Mouse (Mus musculus) liver, postnatal 0 days (tissue): Measurements from ENCODE around the gene Spsb1. TPM values are rescaled to one million over a fixed set of nuclear protein-coding genes. Genes with fewer than 3 reads are reported as not detected.
A peak's percentile ranks its signal among the peaks of the same experiment; 100 is the strongest.

ENCODE experiments used
- ATAC-seq: fragments of 200-750 bp; cut with Nextera tagmentation; 2 replicates; pipeline ENCODE4 v1.8.0; 2017; ENCODE audit warnings: mild to moderate bottlenecking, moderate library complexity
- DNase-seq: peaks from one replicate; pipeline ENCODE4 v3.0.0-alpha.2; 2016
- H3K27ac ChIP-seq: fragments of 300-500 bp; sonication (generic); 2 replicates; pipeline ENCODE4 v1.5.1; 2014; ENCODE audit warnings: antibody characterized with exemption, moderate library complexity, mild to moderate bottlenecking, low read depth
- H3K27me3 ChIP-seq: fragments of 300-500 bp; sonication (generic); 2 replicates; pipeline ENCODE4 v1.6.1; 2014; ENCODE audit warnings: low read length, control low read depth, mixed read lengths; ENCODE audit not compliant: insufficient read depth
- H3K36me3 ChIP-seq: fragments of 300-500 bp; sonication (generic); replicated peaks from 2 replicates; pipeline ENCODE4 v1.6.1; 2014; ENCODE audit warnings: mild to moderate bottlenecking, control low read depth, low read length, moderate library complexity, mixed read lengths; ENCODE audit not compliant: insufficient read depth
- H3K4me1 ChIP-seq: fragments of 300-500 bp; sonication (generic); 2 replicates; pipeline ENCODE4 v1.6.1; 2014; ENCODE audit warnings: antibody characterized with exemption, mild to moderate bottlenecking, control low read depth; ENCODE audit not compliant: insufficient read depth
- H3K4me2 ChIP-seq: fragments of 300-500 bp; sonication (generic); 2 replicates; pipeline ENCODE4 v1.6.1; 2014; ENCODE audit warnings: low read depth, mild to moderate bottlenecking, low read length, moderate library complexity, mixed read lengths
- H3K4me3 ChIP-seq: fragments of 300-500 bp; sonication (generic); 2 replicates; pipeline ENCODE4 v1.5.1; 2014; ENCODE audit warnings: low read depth, low read length
- H3K9ac ChIP-seq: fragments of 300-500 bp; sonication (generic); replicated peaks from 2 replicates; pipeline ENCODE4 v1.6.1; 2014; ENCODE audit warnings: mild to moderate bottlenecking, moderate library complexity
- H3K9me3 ChIP-seq: fragments of 300-500 bp; sonication (generic); 2 replicates; pipeline ENCODE4 v1.6.1; 2016; ENCODE audit warnings: mild to moderate bottlenecking, control low read depth, low read length, mixed read lengths
- CTCF ChIP-seq: sonication (generic); IDR thresholded peaks from 2 replicates; pipeline ENCODE4 v1.5.1; 2016; ENCODE audit warnings: antibody characterized with exemption, low read depth
- EP300 ChIP-seq: IDR thresholded peaks from 2 replicates; pipeline ENCODE4 v1.6.1; 2016; ENCODE audit warnings: antibody characterized with exemption, low read depth, mild to moderate bottlenecking
- WGBS: fragments of 180-500 bp; shearing (Covaris S2); extraction: QIAGEN DNeasy Blood & Tissue Kit; methylation state at CpG from one replicate; pipeline ENCODE4 v1.1.7; 2014; ENCODE audit not compliant: insufficient replicate concordance; 5-methylcytosine and 5-hydroxymethylcytosine counted together
- polyA plus RNA-seq: library from polyadenylated mRNA; unstranded; fragments of >200 nt; fragmentation: Nextera tagmentation; extraction: Ambion mirVana; gene quantifications from 2 replicates; pipeline ENCODE4 v1.2.1, GENCODE M21; 2015

The Spsb1 gene
- polyA plus RNA-seq, 1 experiment from 2014 or later = 1.7 TPM

GRCm38 (mm10) chr4:149889851-149890250 is 65.0 kb downstream of the Spsb1 start:
- 22% methylated on average over 13 of the region's 13 CpGs for WGBS
- H3K27me3 ChIP-seq = no peaks in the 10 kb centered on the region
- no peak overlapping the region for H3K4me2 ChIP-seq
- TF ChIP-seq CTCF (no peak), EP300 (no peak; the same call in 1 of the 2 replicates)
- H3K27ac ChIP-seq = peak overlapping the region; percentile 55; the same call in 1 of the 2 replicates
- peak; percentile 27 for ATAC-seq
- H3K36me3 ChIP-seq = no peaks in the 10 kb centered on the region
- H3K4me1 ChIP-seq = no peaks in the 10 kb centered on the region
- H3K9ac ChIP-seq = no peak overlapping the region
- DNase-seq = peak; percentile 49
- no peaks in the 10 kb centered on the region for H3K9me3 ChIP-seq
- H3K4me3 ChIP-seq = no peak overlapping the region

GRCm38 (mm10) chr4:149888736-149889470 is 65.9 kb downstream of the Spsb1 start:
- Histone ChIP-seq H3K27ac (0 out of 2 replicates have a peak overlapping the region, but pooled peaks have one; percentile 55), H3K4me1 (no peaks in the 10 kb centered on the region), H3K27me3 (0 out of 2 replicates have a peak, but pooled peaks cover 2% of the 10 kb centered on the region), H3K9me3 (no peaks in the 10 kb centered on the region), H3K4me2 (no peak overlapping the region), H3K36me3 (no peaks in the 10 kb centered on the region), H3K9ac (no peak overlapping the region), H3K4me3 (no peak overlapping the region)
- no peak for TF ChIP-seq CTCF
- TF ChIP-seq EP300 = no peak
- DNase-seq = no peak
- WGBS = 50% methylated on average over 20 of the region's 20 CpGs
- peak; percentile 21; the same call in 1 of the 2 replicates for ATAC-seq

- Histone ChIP-seq H3K27me3 (0 out of 2 replicates have a peak, but pooled peaks cover 3% of the 10 kb centered on the region), H3K4me1 (no peaks in the 10 kb centered on the region), H3K9me3 (no peaks in the 10 kb centered on the region), H3K36me3 (no peaks in the 10 kb centered on the region), H3K9ac (no peak overlapping the region), H3K4me2 (no peak overlapping the region), H3K4me3 (no peak overlapping the region), H3K27ac (no peak overlapping the region)
- no peak for ATAC-seq
- DNase-seq = no peak
- WGBS = 73% methylated on average over 5 of the region's 5 CpGs
- no peak for TF ChIP-seq EP300
- no peak for TF ChIP-seq CTCF
These were observed 66.7 kb downstream of the Spsb1 start for GRCm38 (mm10) chr4:149888156-149888555.

- no peak overlapping the region for H3K4me3 ChIP-seq
- no peaks in the 10 kb centered on the region for H3K36me3 ChIP-seq
- WGBS = 60% methylated on average over 18 of the region's 18 CpGs
- peak; percentile 22; the same call in 1 of the 2 replicates for ATAC-seq
- H3K9ac ChIP-seq = no peak overlapping the region
- H3K27ac ChIP-seq = no peak overlapping the region
- 0 out of 2 replicates have a peak, but pooled peaks cover 3% of the 10 kb centered on the region for H3K27me3 ChIP-seq
- H3K4me1 ChIP-seq = no peaks in the 10 kb centered on the region
- no peak for DNase-seq
- no peak for TF ChIP-seq CTCF
- no peak for TF ChIP-seq EP300
- no peaks in the 10 kb centered on the region for H3K9me3 ChIP-seq
- H3K4me2 ChIP-seq = no peak overlapping the region
These were observed 68.3 kb downstream of the Spsb1 start for GRCm38 (mm10) chr4:149886298-149887271.

- no peak overlapping the region for H3K27ac ChIP-seq
- H3K9me3 ChIP-seq = no peaks in the 10 kb centered on the region
- no peaks in the 10 kb centered on the region for H3K36me3 ChIP-seq
- 81% methylated on average over 10 of the region's 10 CpGs for WGBS
- DNase-seq (no peak), ATAC-seq (no peak)
- no peaks in the 10 kb centered on the region for H3K4me1 ChIP-seq
- H3K4me3 ChIP-seq = no peak overlapping the region
- 0 out of 2 replicates have a peak, but pooled peaks cover 3% of the 10 kb centered on the region for H3K27me3 ChIP-seq
- H3K9ac ChIP-seq = no peak overlapping the region
- TF ChIP-seq EP300 (no peak), CTCF (no peak)
- H3K4me2 ChIP-seq = no peak overlapping the region
These were observed 70.9 kb downstream of the Spsb1 start for GRCm38 (mm10) chr4:149883990-149884389.
